Mouse (Mus musculus): Measurements from ENCODE around the gene Ccdc59.

DNA sequence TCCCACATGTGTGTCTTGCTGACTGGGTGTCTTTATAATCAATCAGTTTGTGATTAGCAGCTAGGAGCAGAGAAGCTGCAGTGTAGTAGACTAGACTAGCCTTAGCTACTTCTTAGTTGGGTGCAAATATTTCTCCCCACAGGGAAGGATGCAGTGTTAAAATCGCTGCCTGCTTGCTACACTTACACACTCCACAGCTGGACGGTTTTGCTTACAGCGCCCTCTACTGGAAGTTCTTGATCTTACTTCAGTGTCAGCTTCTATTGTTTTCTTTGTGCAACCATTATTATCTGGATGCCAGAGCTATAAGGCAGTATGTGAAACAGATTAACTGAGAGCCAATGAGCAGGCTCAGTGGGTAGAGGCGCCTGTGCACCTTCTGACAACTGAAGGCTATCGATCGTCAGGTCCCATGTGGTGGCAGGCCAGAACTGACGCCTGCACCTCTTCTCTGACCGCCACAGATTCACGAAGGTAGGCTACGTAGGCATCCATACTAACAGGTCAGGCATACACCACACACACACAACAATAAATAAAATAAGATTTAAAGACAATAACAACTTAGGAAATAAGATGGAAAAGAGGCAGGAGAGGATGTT lies 6.1 kb upstream of the Ccdc59 start:
- TF ChIP-seq CTCF (IDR thresholded peaks at IDR 0.05; ENCODE audit: low read depth): peak; percentile 71
- no peak for TF ChIP-seq EP300 (optimal IDR thresholded peaks at IDR 0.05)
